Mouse (Mus musculus) CD4-positive, CD25-positive, alpha-beta regulatory T cell, adult 9 weeks (primary cell): Measurements from ENCODE around the gene Lrrc1. TPM values are rescaled to one million over a fixed set of nuclear protein-coding genes. Genes with fewer than 3 reads are reported as not detected.

Source experiments
- polyA plus RNA-seq: library from polyadenylated mRNA; unstranded; fragments of 100-300 nt; shearing (Covaris generic); gene quantifications from one replicate; pipeline ENCODE4 v1.2.1, GENCODE M21; 2017

The Lrrc1 gene
- polyA plus RNA-seq = 3.6 TPM

DNA sequence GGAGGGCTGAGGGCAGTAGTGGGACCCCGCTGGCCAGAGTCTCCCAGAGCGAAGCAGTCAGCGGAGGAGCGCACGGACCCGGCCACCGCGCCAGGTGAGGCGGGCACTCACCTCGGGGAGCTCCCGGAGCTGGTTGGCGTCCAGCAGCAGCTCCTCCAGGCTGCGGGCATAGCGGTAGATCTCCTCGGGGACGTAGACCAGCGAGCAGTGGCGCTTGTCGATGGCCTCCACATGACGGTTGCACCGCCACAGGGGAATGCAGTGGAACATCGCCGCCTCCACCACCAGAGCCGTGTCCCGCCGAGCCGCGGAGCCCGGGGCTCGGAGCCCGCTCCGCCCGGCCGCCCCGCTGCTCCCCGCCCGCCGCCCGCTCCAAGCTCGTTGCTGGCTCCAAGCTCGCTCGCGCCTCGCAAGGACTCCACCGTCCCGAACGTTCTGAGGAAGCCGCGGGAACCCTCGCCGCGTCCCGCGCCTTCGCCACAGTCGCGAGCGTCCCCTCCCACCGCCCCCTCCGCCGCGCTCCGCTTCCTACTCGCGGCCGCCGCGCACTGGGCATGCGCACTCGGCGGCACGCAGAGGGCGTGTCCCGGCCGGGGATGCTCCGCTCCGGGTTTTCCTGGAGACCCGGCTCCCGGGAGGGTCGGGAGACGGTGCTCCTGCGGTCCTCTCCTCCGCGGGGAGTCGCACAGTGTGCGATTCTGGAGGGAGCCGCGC is at the start of gene Lrrc1:
Lrrc1 (minus strand) TSS at position 517 of the 714 bp plus-strand sequence.

Other genes starting within 250 kb of the Lrrc1 start
- 0.19 TPM for gene Mlip, start 191.9 kb downstream of the Lrrc1 start, polyA plus RNA-seq
- 0.09 TPM for gene Klhl31, start 91.6 kb upstream of the Lrrc1 start, polyA plus RNA-seq
- 3.4 TPM for gene Gclc, start 209.7 kb upstream of the Lrrc1 start, polyA plus RNA-seq